Mouse (Mus musculus) forebrain, postnatal 0 days (tissue): ENCODE results near the gene Chmp5. TPM values are rescaled to one million over a fixed set of nuclear protein-coding genes. Genes with fewer than 3 reads are reported as not detected.
"Not testable (repeated sequence)": the region's sequence is repeated elsewhere in the genome, so short reads cannot be mapped to it uniquely, and the experiment has no call there.

Experiments
- ATAC-seq: fragments of 200-750 bp; cut with Nextera tagmentation; 2 replicates; pipeline ENCODE4 v1.8.0; 2017; ENCODE audit warnings: mild to moderate bottlenecking, moderate library complexity
- DNase-seq: peaks from one replicate; pipeline ENCODE4 v3.0.0-alpha.2; 2015
- H3K27ac ChIP-seq: fragments of 300-500 bp; sonication (generic); 2 replicates; pipeline ENCODE4 v1.5.1; 2014; ENCODE audit warnings: low read depth, mild to moderate bottlenecking, antibody characterized with exemption, low read length, moderate library complexity, mixed read lengths
- H3K27me3 ChIP-seq: fragments of 300-500 bp; sonication (generic); 2 replicates; pipeline ENCODE4 v1.6.1; 2014; ENCODE audit warnings: mild to moderate bottlenecking, low read length, mixed read lengths; ENCODE audit not compliant: insufficient read depth
- H3K36me3 ChIP-seq: fragments of 300-500 bp; sonication (generic); 2 replicates; pipeline ENCODE4 v1.6.1; 2014; ENCODE audit warnings: mild to moderate bottlenecking, moderate library complexity; ENCODE audit not compliant: insufficient read depth
- H3K4me1 ChIP-seq: fragments of 300-500 bp; sonication (generic); 2 replicates; pipeline ENCODE4 v1.6.1; 2014; ENCODE audit warnings: antibody characterized with exemption; ENCODE audit not compliant: insufficient read depth
- H3K4me2 ChIP-seq: fragments of 300-500 bp; sonication (generic); 2 replicates; pipeline ENCODE4 v1.6.1; 2014; ENCODE audit warnings: low read depth, mild to moderate bottlenecking, moderate library complexity
- H3K4me3 ChIP-seq: fragments of 300-500 bp; sonication (generic); 2 replicates; pipeline ENCODE4 v1.5.1; 2014; ENCODE audit warnings: low read depth, low read length, mixed read lengths
- H3K9ac ChIP-seq: fragments of 300-500 bp; sonication (generic); 2 replicates; pipeline ENCODE4 v1.6.1; 2014; ENCODE audit warnings: mild to moderate bottlenecking
- H3K9me3 ChIP-seq: fragments of 300-500 bp; sonication (generic); 2 replicates; pipeline ENCODE4 v1.6.1; 2016; ENCODE audit warnings: low read length
- CTCF ChIP-seq: sonication (generic); IDR thresholded peaks from 2 replicates; pipeline ENCODE4 v1.5.1; 2016; ENCODE audit warnings: antibody characterized with exemption, control low read depth, low read depth
- WGBS: fragments of 180-500 bp; shearing (Covaris S2); extraction: QIAGEN DNeasy Blood & Tissue Kit; methylation state at CpG from one replicate; pipeline ENCODE4 v1.1.7; 2014; 5-methylcytosine and 5-hydroxymethylcytosine counted together
- polyA plus RNA-seq: library from polyadenylated mRNA; unstranded; fragments of >200 nt; fragmentation: Nextera tagmentation; extraction: Ambion mirVana; gene quantifications from 2 replicates; pipeline ENCODE4 v1.2.1, GENCODE M21; 2015
- total RNA-seq: library from RNA; depleted of rRNA; stranded (reverse); fragments of >200 nt; gene quantifications from 2 replicates; pipeline ENCODE4 v1.2.3, GENCODE M21; 2014

Gene Chmp5
- total and polyA plus RNA-seq, 2 experiments from 2014 or later = 94.8 to 146 TPM

- 50% methylated on average over 3 of the region's 3 CpGs for WGBS
- H3K27me3 ChIP-seq = no peaks in the 10 kb centered on the region
- ATAC-seq = no peak
- no peak overlapping the region for H3K4me2 ChIP-seq
- H3K36me3 ChIP-seq = no peaks in the 10 kb centered on the region
- no peak overlapping the region for H3K27ac ChIP-seq
- H3K9me3 ChIP-seq = no peaks in the 10 kb centered on the region
- H3K9ac ChIP-seq = no peak overlapping the region
- H3K4me1 ChIP-seq = no peaks in the 10 kb centered on the region
- TF ChIP-seq CTCF = no peak
- DNase-seq = no peak
- H3K4me3 ChIP-seq = no peak overlapping the region
Measured at GRCm38 (mm10) chr4:40925568-40925967, 22.6 kb upstream of the Chmp5 start.

- ATAC-seq (no peak), DNase-seq (no peak)
- no peaks in the 10 kb centered on the region for H3K9me3 ChIP-seq
- H3K9ac ChIP-seq = no peak overlapping the region
- WGBS = 86% methylated on average over 7 of the region's 7 CpGs
- H3K4me1 ChIP-seq = no peaks in the 10 kb centered on the region
- no peak overlapping the region for H3K4me3 ChIP-seq
- H3K27ac ChIP-seq = no peak overlapping the region
- no peaks in the 10 kb centered on the region for H3K27me3 ChIP-seq
- no peak overlapping the region for H3K4me2 ChIP-seq
- H3K36me3 ChIP-seq = peaks cover 16% of the 10 kb centered on the region
- TF ChIP-seq CTCF = no peak
Measured at GRCm38 (mm10) chr4:40929046-40929445, 19.2 kb upstream of the Chmp5 start.

- no peak for DNase-seq
- no peaks in the 10 kb centered on the region for H3K4me1 ChIP-seq
- no peak overlapping the region for H3K9ac ChIP-seq
- no peak overlapping the region for H3K4me2 ChIP-seq
- H3K9me3 ChIP-seq = no peaks in the 10 kb centered on the region
- no peak for TF ChIP-seq CTCF
- peaks cover 50% of the 10 kb centered on the region for H3K36me3 ChIP-seq
- H3K4me3 ChIP-seq = no peak overlapping the region
- no peak for ATAC-seq
- H3K27ac ChIP-seq = no peak overlapping the region
- no peaks in the 10 kb centered on the region for H3K27me3 ChIP-seq
- WGBS = 96% methylated on average over 5 of the region's 5 CpGs
Measured at GRCm38 (mm10) chr4:40933694-40934093, 14.5 kb upstream of the Chmp5 start.

GRCm38 (mm10) chr4:40934369-40934768, 13.8 kb upstream of the Chmp5 start:
- H3K4me3 ChIP-seq, H3K9me3 ChIP-seq, DNase-seq, H3K4me2 ChIP-seq, H3K27ac ChIP-seq, H3K4me1 ChIP-seq, H3K27me3 ChIP-seq, H3K9ac ChIP-seq, ATAC-seq: not testable (repeated sequence)
- WGBS = 95% methylated on average over 3 of the region's 3 CpGs
- peaks cover 57% of the 10 kb centered on the region for H3K36me3 ChIP-seq

- TF ChIP-seq CTCF = no peak
- Histone ChIP-seq H3K4me1 (no peaks in the 10 kb centered on the region), H3K36me3 (peaks cover 72% of the 10 kb centered on the region), H3K27ac (no peak overlapping the region), H3K4me3 (no peak overlapping the region), H3K9ac (no peak overlapping the region), H3K9me3 (0 out of 2 replicates have a peak, but pooled peaks cover 6% of the 10 kb centered on the region), H3K4me2 (no peak overlapping the region), H3K27me3 (no peaks in the 10 kb centered on the region)
- DNase-seq = peak; percentile 51
- ATAC-seq = peak; percentile 93
- WGBS = 66% methylated on average over 9 of the region's 9 CpGs
Measured at GRCm38 (mm10) chr4:40936175-40936839, 11.9 kb upstream of the Chmp5 start.

- no peak overlapping the region for H3K4me3 ChIP-seq
- no peak overlapping the region for H3K9ac ChIP-seq
- 96% methylated on average over 5 of the region's 5 CpGs for WGBS
- peaks cover 79% of the 10 kb centered on the region for H3K36me3 ChIP-seq
- 0 out of 2 replicates have a peak, but pooled peaks cover 6% of the 10 kb centered on the region for H3K9me3 ChIP-seq
- H3K4me2 ChIP-seq = no peak overlapping the region
- H3K4me1 ChIP-seq = no peaks in the 10 kb centered on the region
- H3K27ac ChIP-seq = no peak overlapping the region
- no peaks in the 10 kb centered on the region for H3K27me3 ChIP-seq
- no peak for ATAC-seq
- DNase-seq = no peak
- TF ChIP-seq CTCF = no peak
Measured at GRCm38 (mm10) chr4:40938793-40939192, 9.4 kb upstream of the Chmp5 start.

- WGBS = 94% methylated on average over 5 of the region's 5 CpGs
- Histone ChIP-seq H3K4me2 (no peak overlapping the region), H3K4me3 (no peak overlapping the region), H3K9me3 (0 out of 2 replicates have a peak, but pooled peaks cover 6% of the 10 kb centered on the region), H3K4me1 (peaks cover 10% of the 10 kb centered on the region; the same call in 1 of the 2 replicates), H3K36me3 (peaks cover 52% of the 10 kb centered on the region), H3K27me3 (no peaks in the 10 kb centered on the region), H3K9ac (no peak overlapping the region), H3K27ac (no peak overlapping the region)
- no peak for ATAC-seq
- no peak for DNase-seq
- TF ChIP-seq CTCF = no peak
Measured at GRCm38 (mm10) chr4:40943651-40944050, 4.6 kb upstream of the Chmp5 start.
